Mouse (Mus musculus) adrenal gland, postnatal 25 days (tissue): ENCODE data around the gene Hepacam. TPM values are rescaled to one million over a fixed set of nuclear protein-coding genes. Genes with fewer than 3 reads are reported as not detected.

Experiments used
- DNase-seq: peaks from one replicate; pipeline ENCODE4 v3.0.0; 2021; ENCODE audit warnings: mixed read lengths
- total RNA-seq: library from RNA; stranded (reverse); gene quantifications from 2 replicates; pipeline ENCODE4 v1.2.3, GENCODE M21; 2021

Gene Hepacam
- total RNA-seq, 1 experiment from 2014 or later, result 0.18 TPM

- no peak for DNase-seq
Observed at GRCm38 (mm10) chr9:37433823-37434560, 66.8 kb downstream of the Hepacam start.

DNA sequence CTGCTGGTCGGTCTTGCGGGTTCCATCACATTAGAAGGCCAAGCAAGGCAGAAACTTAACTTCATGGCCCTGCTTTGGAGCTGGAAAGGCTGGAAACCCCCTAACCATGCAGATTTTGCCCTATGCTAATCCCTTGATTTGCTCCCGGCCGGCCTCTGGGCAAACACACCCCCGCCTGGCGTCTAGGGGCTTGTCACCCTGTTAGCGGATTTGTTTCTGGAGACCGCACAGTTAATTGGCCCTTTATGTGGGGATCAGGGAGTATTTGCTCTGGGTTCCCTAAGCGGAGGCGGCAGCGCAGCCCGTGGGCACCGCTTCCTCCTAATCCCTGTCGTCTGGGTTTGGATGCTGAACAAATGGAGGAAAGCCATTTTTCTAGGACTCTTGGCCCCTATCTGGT lies 67.8 kb downstream of the Hepacam start:
- no peak for DNase-seq

DNA sequence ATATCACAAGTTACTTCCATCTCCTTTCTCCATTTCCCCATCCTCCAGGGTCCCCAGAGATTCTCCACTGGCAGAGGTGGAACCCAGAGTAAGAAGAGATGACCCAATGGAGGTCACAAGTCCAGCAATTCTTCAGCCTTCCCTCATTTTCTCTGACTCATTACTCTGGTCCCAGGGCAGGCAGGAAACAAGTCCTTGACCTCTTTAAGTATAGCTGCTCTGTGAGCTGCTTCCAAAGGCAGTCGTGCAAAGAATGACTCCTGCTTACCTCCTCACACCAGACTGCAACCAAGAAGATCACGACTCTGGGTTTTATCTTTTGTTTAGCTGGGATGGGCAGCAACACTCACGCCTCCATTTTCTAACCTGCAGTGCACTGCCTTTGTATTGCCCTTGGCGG lies 68.5 kb downstream of the Hepacam start:
- DNase-seq, result no peak

Other genes with a start within 250 kb of the Hepacam start
- gene Pknox2, start 219.9 kb upstream of the Hepacam start, total RNA-seq, result 1.9 and 2.2 TPM in 2 replicates
- gene Tmem218, start 159.1 kb upstream of the Hepacam start, total RNA-seq, result 4.5 and 4.7 TPM in 2 replicates
- 49.1 and 58.6 TPM in 2 replicates for gene Slc37a2, start 111.6 kb upstream of the Hepacam start, total RNA-seq
- 3.9 and 4.6 TPM in 2 replicates for gene Ccdc15, start 18.9 kb upstream of the Hepacam start, total RNA-seq
- gene Robo4, start 34.5 kb downstream of the Hepacam start, total RNA-seq, result 22.8 and 32.7 TPM in 2 replicates
- 0.70 and 1.8 TPM in 2 replicates for gene Robo3, start 65.9 kb downstream of the Hepacam start, total RNA-seq
- gene Msantd2, start 122.0 kb downstream of the Hepacam start, total RNA-seq, result 26.8 and 28.7 TPM in 2 replicates
- 27.5 and 35.3 TPM in 2 replicates for gene Esam, start 160.7 kb downstream of the Hepacam start, total RNA-seq
- gene Vsig2, start 171.9 kb downstream of the Hepacam start, total RNA-seq, result 4.8 and 5.8 TPM in 2 replicates
- gene Nrgn, start 185.6 kb downstream of the Hepacam start, total RNA-seq, result 0.86 and 1.4 TPM in 2 replicates
- gene Siae, start 188.3 kb downstream of the Hepacam start, total RNA-seq, result 15.7 and 18.8 TPM in 2 replicates
- gene Spa17, start 246.4 kb downstream of the Hepacam start, total RNA-seq, result 4.2 and 4.8 TPM in 2 replicates